Mouse (Mus musculus): Measurements from ENCODE around the gene Uck2.

GRCm38 (mm10) chr1:167279160-167279715 lies 5.9 kb downstream of the Uck2 start:
- TF ChIP-seq EP300 (IDR thresholded peaks at IDR 0.05; ENCODE audit: low read depth) (no peak), CTCF (IDR thresholded peaks at IDR 0.05; ENCODE audit: low read depth) (no peak)

All from liver, embryonic 14.5 days (tissue).